Mouse (Mus musculus): ENCODE measurements around the gene D17Wsu92e. TPM values are rescaled to one million over a fixed set of nuclear protein-coding genes. Genes with fewer than 3 reads are reported as not detected.

Gene D17Wsu92e
- polyA plus RNA-seq, 1 experiment = 79.4 TPM

DNA sequence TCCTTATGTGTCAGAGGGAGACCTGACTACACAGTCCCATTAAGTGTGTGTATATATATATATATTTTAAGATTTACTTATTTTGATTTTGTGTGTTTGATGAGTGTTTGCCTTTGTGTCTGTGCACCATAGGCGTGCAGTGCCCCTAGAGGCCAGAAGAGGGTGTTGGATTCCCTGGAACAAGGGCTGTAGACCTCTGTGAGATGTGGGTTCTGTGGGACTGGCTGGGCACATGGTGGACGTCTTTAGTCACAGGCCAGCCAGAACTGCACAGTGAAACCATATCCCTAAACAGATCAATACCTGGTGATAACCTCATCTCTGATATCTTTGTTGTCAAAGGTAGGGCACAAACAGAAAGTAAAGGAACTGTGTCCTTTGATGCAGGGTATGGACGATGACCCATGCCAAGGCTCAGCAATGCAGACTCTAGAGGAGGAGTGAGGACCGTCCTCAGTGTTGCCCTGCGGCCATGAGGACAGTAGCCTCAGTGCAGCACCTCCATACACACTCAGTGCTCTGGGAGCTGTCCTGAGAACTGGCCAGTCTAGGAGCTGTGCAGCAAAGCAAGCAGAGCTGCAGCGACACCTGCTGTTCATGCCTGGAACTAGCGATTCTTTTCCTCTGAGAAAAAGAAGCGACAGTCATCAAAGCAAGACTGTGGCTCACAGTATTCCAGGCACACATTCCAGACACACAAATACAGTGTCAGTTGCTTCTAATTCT lies 51.5 kb downstream of the D17Wsu92e start:
- no peaks in the 10 kb centered on the region for H3K36me3 ChIP-seq (ENCODE audit: control insufficient read depth, insufficient read depth)
- peaks cover 11% of the 10 kb centered on the region for H3K79me2 ChIP-seq (ENCODE audit: control insufficient read depth, insufficient read depth)
- H3K4me3 ChIP-seq = no peak overlapping the region
- H3K27me3 ChIP-seq (ENCODE audit: control insufficient read depth, insufficient read depth, insufficient read length) = no peaks in the 10 kb centered on the region
- no peak overlapping the region for H3K4me2 ChIP-seq (ENCODE audit: low read depth)
- no peak overlapping the region for H3ac ChIP-seq (ENCODE audit: control insufficient read depth, insufficient read length)
- no peak for TF ChIP-seq TCF3 (IDR thresholded peaks at IDR 0.05; ENCODE audit: insufficient read length, low read depth)
- TF ChIP-seq SRF (IDR thresholded peaks at IDR 0.05; ENCODE audit: control insufficient read depth, insufficient read length, low read depth) = no peak
- no peak for TF ChIP-seq REST (IDR thresholded peaks at IDR 0.05; ENCODE audit: insufficient read depth, insufficient read length)
- TF ChIP-seq MYOD1 (IDR thresholded peaks at IDR 0.05; ENCODE audit: control insufficient read depth in 1 of 3, insufficient read length in 2 of 3, low read depth in 2 of 3) = no peak
- TF ChIP-seq POLR2AphosphoS2 (IDR thresholded peaks at IDR 0.05; ENCODE audit: insufficient read length, low read depth) = no peak
- TF ChIP-seq E2F4 (IDR thresholded peaks at IDR 0.05; ENCODE audit: insufficient read depth) = no peak
- TF ChIP-seq MAX (IDR thresholded peaks at IDR 0.05; ENCODE audit: low read depth) = no peak
- no peak for TF ChIP-seq POLR2A (IDR thresholded peaks at IDR 0.05; ENCODE audit: insufficient read length, low read depth)
- TF ChIP-seq TCF12 (IDR thresholded peaks at IDR 0.05; ENCODE audit: insufficient read depth, poor library complexity, severe bottlenecking) = no peak
- TF ChIP-seq MYOG (IDR thresholded peaks at IDR 0.05; ENCODE audit: control insufficient read depth in 1 of 3, insufficient read depth in 1 of 3, insufficient read length in 2 of 3, low read depth in 2 of 3) = no peak
- no peak for TF ChIP-seq CEBPB (IDR thresholded peaks at IDR 0.05; ENCODE audit: insufficient read depth, poor library complexity, severe bottlenecking)
- TF ChIP-seq USF1 (IDR thresholded peaks at IDR 0.05; ENCODE audit: low read depth) = no peak

- Histone ChIP-seq H3K36me3 (ENCODE audit: control insufficient read depth, insufficient read depth) (no peaks in the 10 kb centered on the region), H3K4me3 (no peak overlapping the region), H3K4me2 (ENCODE audit: low read depth) (peak overlapping the region; percentile 74), H3K27me3 (ENCODE audit: control insufficient read depth, insufficient read depth, insufficient read length) (no peaks in the 10 kb centered on the region), H3ac (ENCODE audit: control insufficient read depth, insufficient read length) (no peak overlapping the region), H3K79me2 (ENCODE audit: control insufficient read depth, insufficient read depth) (peaks cover 5% of the 10 kb centered on the region)
- TF ChIP-seq MYOD1 (IDR thresholded peaks at IDR 0.05; ENCODE audit: control insufficient read depth in 1 of 3, insufficient read length in 2 of 3, low read depth in 2 of 3) = peak in 2 of 3 experiments; percentile 59 to 85
- TF ChIP-seq TCF3 (IDR thresholded peaks at IDR 0.05; ENCODE audit: insufficient read length, low read depth) = no peak
- peak in 2 of 3 experiments; percentile 41 to 82 for TF ChIP-seq MYOG (IDR thresholded peaks at IDR 0.05; ENCODE audit: control insufficient read depth in 1 of 3, insufficient read depth in 1 of 3, insufficient read length in 2 of 3, low read depth in 2 of 3)
These were observed 52.9 kb downstream of the D17Wsu92e start for GRCm38 (mm10) chr17:27767543-27767942.

DNA sequence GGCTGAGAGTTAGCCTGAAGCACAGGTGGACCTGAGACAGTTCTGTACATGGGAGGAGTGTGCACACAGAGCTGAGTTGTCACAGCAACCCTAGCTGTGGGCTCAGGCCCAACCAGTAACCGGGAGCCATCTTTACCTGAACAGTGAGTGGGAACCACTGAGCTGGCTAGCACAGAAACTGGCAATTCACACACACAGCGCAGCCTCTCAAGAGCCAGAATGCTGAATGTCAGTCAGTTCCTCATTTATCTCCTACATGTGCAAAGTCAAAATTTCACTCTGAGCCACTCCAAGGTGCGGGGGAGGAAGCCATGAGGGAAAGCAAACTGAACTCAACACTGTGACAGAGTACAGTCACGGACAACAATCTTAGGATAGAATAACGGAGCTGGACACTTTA lies 53.3 kb downstream of the D17Wsu92e start:
- no peaks in the 10 kb centered on the region for H3K27me3 ChIP-seq (ENCODE audit: control insufficient read depth, insufficient read depth, insufficient read length)
- no peak overlapping the region for H3K4me3 ChIP-seq
- no peaks in the 10 kb centered on the region for H3K36me3 ChIP-seq (ENCODE audit: control insufficient read depth, insufficient read depth)
- no peak overlapping the region for H3ac ChIP-seq (ENCODE audit: control insufficient read depth, insufficient read length)
- H3K4me2 ChIP-seq (ENCODE audit: low read depth) = peak overlapping the region; percentile 74
- no peak for TF ChIP-seq E2F4 (IDR thresholded peaks at IDR 0.05; ENCODE audit: insufficient read depth)
- no peak for TF ChIP-seq MYOG (IDR thresholded peaks at IDR 0.05; ENCODE audit: control insufficient read depth in 1 of 3, insufficient read depth in 1 of 3, insufficient read length in 2 of 3, low read depth in 2 of 3)
- no peak for TF ChIP-seq POLR2A (IDR thresholded peaks at IDR 0.05; ENCODE audit: insufficient read length, low read depth)
- no peak for TF ChIP-seq TCF3 (IDR thresholded peaks at IDR 0.05; ENCODE audit: insufficient read length, low read depth)
- peaks cover 5% of the 10 kb centered on the region for H3K79me2 ChIP-seq (ENCODE audit: control insufficient read depth, insufficient read depth)

- Histone ChIP-seq H3ac (ENCODE audit: control insufficient read depth, insufficient read length) (no peak overlapping the region), H3K4me2 (ENCODE audit: low read depth) (no peak overlapping the region), H3K27me3 (ENCODE audit: control insufficient read depth, insufficient read depth, insufficient read length) (no peaks in the 10 kb centered on the region), H3K36me3 (ENCODE audit: control insufficient read depth, insufficient read depth) (no peaks in the 10 kb centered on the region), H3K4me3 (no peak overlapping the region), H3K79me2 (ENCODE audit: control insufficient read depth, insufficient read depth) (peaks cover 5% of the 10 kb centered on the region)
- TF ChIP-seq MYOD1 (IDR thresholded peaks at IDR 0.05; ENCODE audit: control insufficient read depth in 1 of 3, insufficient read length in 2 of 3, low read depth in 2 of 3) = no peak
- no peak for TF ChIP-seq SRF (IDR thresholded peaks at IDR 0.05; ENCODE audit: control insufficient read depth, insufficient read length, low read depth)
- no peak for TF ChIP-seq USF1 (IDR thresholded peaks at IDR 0.05; ENCODE audit: low read depth)
- no peak for TF ChIP-seq MAX (IDR thresholded peaks at IDR 0.05; ENCODE audit: low read depth)
- no peak for TF ChIP-seq CEBPB (IDR thresholded peaks at IDR 0.05; ENCODE audit: insufficient read depth, poor library complexity, severe bottlenecking)
- no peak for TF ChIP-seq MYOG (IDR thresholded peaks at IDR 0.05; ENCODE audit: control insufficient read depth in 1 of 3, insufficient read depth in 1 of 3, insufficient read length in 2 of 3, low read depth in 2 of 3)
- no peak for TF ChIP-seq TCF3 (IDR thresholded peaks at IDR 0.05; ENCODE audit: insufficient read length, low read depth)
- TF ChIP-seq TCF12 (IDR thresholded peaks at IDR 0.05; ENCODE audit: insufficient read depth, poor library complexity, severe bottlenecking) = no peak
- no peak for TF ChIP-seq POLR2A (IDR thresholded peaks at IDR 0.05; ENCODE audit: insufficient read length, low read depth)
These were observed 55.4 kb downstream of the D17Wsu92e start for GRCm38 (mm10) chr17:27765066-27765465.

DNA sequence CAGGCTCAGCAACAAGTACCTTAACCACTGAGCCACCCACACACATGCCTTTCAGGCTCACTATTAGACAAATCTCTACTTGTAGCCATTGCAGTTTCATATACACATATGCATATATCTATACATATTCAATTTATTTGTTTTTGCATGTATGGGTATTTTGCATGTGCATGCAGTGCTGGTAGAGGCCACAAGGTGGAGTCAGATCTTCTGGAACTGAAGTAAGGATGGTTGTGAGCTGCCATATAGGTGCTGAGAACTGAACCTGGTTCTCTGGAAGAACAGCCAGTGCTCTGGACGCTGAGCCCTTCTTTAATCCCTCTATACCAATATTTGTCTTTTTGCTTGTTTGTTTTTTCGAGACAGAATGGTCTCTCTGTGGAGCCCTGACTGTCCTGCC lies 56.0 kb downstream of the D17Wsu92e start:
- Histone ChIP-seq H3K27me3 (ENCODE audit: control insufficient read depth, insufficient read depth, insufficient read length) (no peaks in the 10 kb centered on the region), H3ac (ENCODE audit: control insufficient read depth, insufficient read length) (no peak overlapping the region), H3K79me2 (ENCODE audit: control insufficient read depth, insufficient read depth) (peaks cover 5% of the 10 kb centered on the region), H3K36me3 (ENCODE audit: control insufficient read depth, insufficient read depth) (no peaks in the 10 kb centered on the region), H3K4me3 (no peak overlapping the region), H3K4me2 (ENCODE audit: low read depth) (no peak overlapping the region)
- TF ChIP-seq POLR2AphosphoS2 (IDR thresholded peaks at IDR 0.05; ENCODE audit: insufficient read length, low read depth) (no peak), TCF3 (IDR thresholded peaks at IDR 0.05; ENCODE audit: insufficient read length, low read depth) (no peak)
